7 mouse cellular contexts compared by ENCODE assay signal in genomic region chr15:103167042-103167615, GRCm38 (mm10). TPM values are rescaled to one million over a fixed set of nuclear protein-coding genes. Genes with fewer than 3 reads are reported as not detected.
DNase-seq lines count a peak whose midpoint lies in the region; ATAC-seq and TF ChIP-seq lines count a peak whose summit lies in the region.

Gene Smug1, minus strand, starts transcription at chr15:103167092.

- TF ChIP-seq CTCF in forebrain, postnatal 0 days (IDR thresholded peaks at IDR 0.05; ENCODE audit: low read depth) = no peak

- no peak for DNase-seq in urinary bladder, adult 2 months (ENCODE audit: low spot score)
- DNase-seq in urinary bladder, adult 18-20 months (ENCODE audit: low spot score in 2 of 2) = no peak
- DNase-seq in forebrain, postnatal 0 days = no peak
- DNase-seq in kidney, postnatal 4 days = no peak
- DNase-seq in testis, postnatal 14 days (ENCODE audit: low spot score) = no peak

- no peaks in the 10 kb centered on the region for H3K9me3 ChIP-seq in forebrain, postnatal 0 days (ENCODE audit: low read length)
- H3K9me3 ChIP-seq in intestine, embryonic 16.5 days (ENCODE audit: control insufficient read depth, low read length) = no peaks in the 10 kb centered on the region
- no peaks in the 10 kb centered on the region for H3K9me3 ChIP-seq in neural tube, embryonic 12.5 days

- peaks cover 10% of the 10 kb centered on the region for H3K4me1 ChIP-seq in forebrain, postnatal 0 days (ENCODE audit: insufficient read depth)
- H3K4me1 ChIP-seq in intestine, embryonic 16.5 days (ENCODE audit: control insufficient read depth, insufficient read depth, low read length) = peaks cover 45% of the 10 kb centered on the region
- H3K4me1 ChIP-seq in neural tube, embryonic 12.5 days = peaks cover 92% of the 10 kb centered on the region

- no peak for ATAC-seq in forebrain, postnatal 0 days
- no peak for ATAC-seq in intestine, embryonic 16.5 days
- no peak for ATAC-seq in neural tube, embryonic 12.5 days (ENCODE audit: low FRiP score, low read depth)

- H3K9ac ChIP-seq in forebrain, postnatal 0 days = no peak within 1 kb of the TSS
- H3K9ac ChIP-seq in intestine, embryonic 16.5 days (ENCODE audit: low read depth, low read length) = no peak within 1 kb of the TSS
- peak within 1 kb of the TSS; percentile 65 for H3K9ac ChIP-seq in neural tube, embryonic 12.5 days

- no peak within 1 kb of the TSS for H3K4me3 ChIP-seq in forebrain, postnatal 0 days (ENCODE audit: low read depth, low read length)
- no peak within 1 kb of the TSS for H3K4me3 ChIP-seq in intestine, embryonic 16.5 days (ENCODE audit: low read length)
- peak within 1 kb of the TSS; percentile 27 for H3K4me3 ChIP-seq in neural tube, embryonic 12.5 days

- H3K36me3 ChIP-seq in forebrain, postnatal 0 days (ENCODE audit: insufficient read depth) = no peaks in the 10 kb centered on the region
- no peaks in the 10 kb centered on the region for H3K36me3 ChIP-seq in intestine, embryonic 16.5 days (ENCODE audit: control insufficient read depth, insufficient read depth, low read length)
- no peaks in the 10 kb centered on the region for H3K36me3 ChIP-seq in neural tube, embryonic 12.5 days

- H3K4me2 ChIP-seq in forebrain, postnatal 0 days (ENCODE audit: low read depth) = no peak within 1 kb of the TSS
- no peak within 1 kb of the TSS for H3K4me2 ChIP-seq in intestine, embryonic 16.5 days (ENCODE audit: low read depth, low read length)
- peak within 1 kb of the TSS; percentile 64 for H3K4me2 ChIP-seq in neural tube, embryonic 12.5 days (replicated peaks)

- H3K27ac ChIP-seq in forebrain, postnatal 0 days (ENCODE audit: low read depth, low read length) = no peak within 1 kb of the TSS
- H3K27ac ChIP-seq in intestine, embryonic 16.5 days (ENCODE audit: low read length) = no peak within 1 kb of the TSS
- peak within 1 kb of the TSS; percentile 94 for H3K27ac ChIP-seq in neural tube, embryonic 12.5 days

- WGBS in forebrain, postnatal 0 days = 25% methylated on average over 6 of the region's 6 CpGs
- 52% methylated on average over 6 of the region's 6 CpGs for WGBS in intestine, embryonic 16.5 days
- 31% methylated on average over 6 of the region's 6 CpGs for WGBS in neural tube, embryonic 12.5 days

- H3K27me3 ChIP-seq in forebrain, postnatal 0 days (ENCODE audit: insufficient read depth, low read length) = peaks cover 53% of the 10 kb centered on the region
- peaks cover 50% of the 10 kb centered on the region for H3K27me3 ChIP-seq in intestine, embryonic 16.5 days (replicated peaks; ENCODE audit: control insufficient read depth, insufficient read depth, low read length)
- no peaks in the 10 kb centered on the region; the same call in 1 of the 2 replicates for H3K27me3 ChIP-seq in neural tube, embryonic 12.5 days (replicated peaks)

RNA-seq across cellular contexts. Expression of gene Smug1, which starts in this region (rescaled TPM):
- polyA plus RNA-seq in urinary bladder, adult 2 months (2012; rRNA removed) = 15.1 and 18.5 TPM in 2 replicates
- total RNA-seq in forebrain, postnatal 0 days (2014; rRNA removed) = 34.0 and 34.4 TPM in 2 replicates
- 14.6 and 18.5 TPM in 2 replicates for polyA plus RNA-seq in forebrain, postnatal 0 days (2015; fragmentation: Nextera tagmentation; extraction: Ambion mirVana)
- polyA plus RNA-seq in intestine, embryonic 16.5 days (2015; fragmentation: Nextera tagmentation; extraction: Ambion mirVana) = 20.2 and 22.1 TPM in 2 replicates
- polyA plus RNA-seq in neural tube, embryonic 12.5 days (2016; fragmentation: Nextera tagmentation; extraction: Ambion mirVana) = 66.6 and 68.0 TPM in 2 replicates
